8 mouse cellular contexts compared by ENCODE assay signal in the genomic region with DNA sequence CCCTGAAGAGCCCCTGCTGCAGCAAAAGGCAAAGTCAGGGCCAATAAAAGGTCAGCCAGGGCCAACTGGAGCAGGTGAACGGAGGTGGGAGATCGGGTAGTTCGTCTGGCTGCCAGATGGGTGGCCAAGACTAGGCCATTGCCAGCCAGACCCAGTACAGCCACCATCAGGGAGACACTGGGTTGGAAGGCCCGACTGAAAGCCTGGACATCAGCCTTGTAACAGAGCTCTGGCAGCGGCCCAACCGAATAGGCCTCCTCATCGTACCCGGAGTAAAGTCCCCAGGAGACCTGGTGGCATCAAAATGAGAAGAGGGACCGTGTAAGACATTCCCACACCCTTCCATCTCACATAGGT. TPM values are rescaled to one million over a fixed set of nuclear protein-coding genes. Genes with fewer than 3 reads are reported as not detected.
DNase-seq lines count a peak whose midpoint lies in the region; ATAC-seq and TF ChIP-seq lines count a peak whose summit lies in the region.

No protein-coding gene starts in this region.

- no peak for TF ChIP-seq CTCF in kidney, postnatal 0 days (IDR thresholded peaks at IDR 0.05; ENCODE audit: low read depth)

- peaks cover 30% of the 10 kb centered on the region for H3K4me1 ChIP-seq in kidney, postnatal 0 days (replicated peaks; ENCODE audit: insufficient read depth, low read length)
- H3K4me1 ChIP-seq in hindbrain, embryonic 10.5 days (replicated peaks), result peaks cover 87% of the 10 kb centered on the region
- H3K4me1 ChIP-seq in midbrain, embryonic 11.5 days (ENCODE audit: control insufficient read depth, insufficient read depth, low read length), result peaks cover 39% of the 10 kb centered on the region

- WGBS in kidney, postnatal 0 days, result 30% methylated on average over 9 of the region's 9 CpGs
- WGBS in hindbrain, embryonic 10.5 days, result 32% methylated on average over 9 of the region's 9 CpGs
- WGBS in midbrain, embryonic 11.5 days, result 27% methylated on average over 9 of the region's 9 CpGs

- H3K4me2 ChIP-seq in kidney, postnatal 0 days (ENCODE audit: low read length), result peak overlapping the region; percentile 65
- peak overlapping the region; percentile 57 for H3K4me2 ChIP-seq in midbrain, embryonic 11.5 days

- H3K27ac ChIP-seq in kidney, postnatal 0 days, result peak overlapping the region; percentile 67; the same call in 1 of the 2 replicates
- peak overlapping the region; percentile 79 for H3K27ac ChIP-seq in hindbrain, embryonic 10.5 days
- no peak overlapping the region for H3K27ac ChIP-seq in midbrain, embryonic 11.5 days (ENCODE audit: low read depth, low read length)

- no peaks in the 10 kb centered on the region for H3K27me3 ChIP-seq in kidney, postnatal 0 days (ENCODE audit: insufficient read depth, low read length)
- peaks cover 89% of the 10 kb centered on the region for H3K27me3 ChIP-seq in hindbrain, embryonic 10.5 days (ENCODE audit: insufficient read depth, poor library complexity, severe bottlenecking)
- peaks cover 74% of the 10 kb centered on the region for H3K27me3 ChIP-seq in midbrain, embryonic 11.5 days (ENCODE audit: control insufficient read depth, insufficient read depth, low read length)

- ATAC-seq in kidney, postnatal 0 days (replicated peaks; ENCODE audit: low FRiP score, low read depth), result no peak
- ATAC-seq in midbrain, embryonic 11.5 days (ENCODE audit: low FRiP score), result no peak

- peak overlapping the region; percentile 38 for H3K9ac ChIP-seq in kidney, postnatal 0 days (ENCODE audit: low read depth, low read length)
- H3K9ac ChIP-seq in midbrain, embryonic 11.5 days (ENCODE audit: low read length), result peak overlapping the region; percentile 20

- DNase-seq in kidney, postnatal 0 days (ENCODE audit: low spot score), result no peak
- no peak for DNase-seq in kidney, adult 8-10 months
- DNase-seq in cerebellum, postnatal 14 days, result peak; percentile 76 to 83
- no peak for DNase-seq in hindbrain, embryonic 10.5 days (ENCODE audit: low spot score)
- DNase-seq in midbrain, embryonic 11.5 days (ENCODE audit: low spot score, missing footprints), result no peak
- no peak for DNase-seq in frontal cortex, postnatal 14 days (ENCODE audit: low spot score in 2 of 2)
- no peak for DNase-seq in layer of hippocampus, postnatal 14 days (ENCODE audit: low spot score in 2 of 2)
- no peak for DNase-seq in urinary bladder, postnatal 14 days (ENCODE audit: low spot score)

- no peaks in the 10 kb centered on the region for H3K9me3 ChIP-seq in kidney, postnatal 0 days (replicated peaks; ENCODE audit: low read length)
- H3K9me3 ChIP-seq in hindbrain, embryonic 10.5 days, result no peaks in the 10 kb centered on the region
- no peaks in the 10 kb centered on the region for H3K9me3 ChIP-seq in midbrain, embryonic 11.5 days (ENCODE audit: control insufficient read depth, low read length)

- peak overlapping the region; percentile 30 for H3K4me3 ChIP-seq in kidney, postnatal 0 days (replicated peaks; ENCODE audit: low read depth, low read length)
- H3K4me3 ChIP-seq in hindbrain, embryonic 10.5 days, result peak overlapping the region; percentile 46
- no peak overlapping the region for H3K4me3 ChIP-seq in midbrain, embryonic 11.5 days (ENCODE audit: low read depth, low read length)

- H3K36me3 ChIP-seq in kidney, postnatal 0 days (ENCODE audit: insufficient read depth, low read length), result no peaks in the 10 kb centered on the region
- no peaks in the 10 kb centered on the region for H3K36me3 ChIP-seq in hindbrain, embryonic 10.5 days
- no peaks in the 10 kb centered on the region for H3K36me3 ChIP-seq in midbrain, embryonic 11.5 days (ENCODE audit: control insufficient read depth, insufficient read depth, low read length)

RNA-seq across cellular contexts. Expression of a gene that starts 0.9 kb away (rescaled TPM):
- polyA plus RNA-seq in kidney, postnatal 0 days (2015; fragmentation: Nextera tagmentation; extraction: Ambion mirVana), result 0.36 and 0.45 TPM in 2 replicates
- polyA plus RNA-seq in hindbrain, embryonic 10.5 days (2016; fragmentation: Nextera tagmentation; extraction: Ambion mirVana), result 0.15 and 0.20 TPM in 2 replicates
- not detected in 2 replicates for polyA plus RNA-seq in midbrain, embryonic 11.5 days (2014; fragmentation: Nextera tagmentation; extraction: Ambion mirVana)
- total RNA-seq in layer of hippocampus, postnatal 14 days (2021), result under 1 TPM in 1 of 2 experiments, not detected in 1; 0.18 TPM

RNA-seq across cellular contexts. Expression of a gene that starts 3.2 kb away (rescaled TPM):
- polyA plus RNA-seq in kidney, postnatal 0 days (2015; fragmentation: Nextera tagmentation; extraction: Ambion mirVana), result 14.1 and 16.6 TPM in 2 replicates
- polyA plus RNA-seq in hindbrain, embryonic 10.5 days (2016; fragmentation: Nextera tagmentation; extraction: Ambion mirVana), result 5.8 and 11.8 TPM in 2 replicates
- 5.8 and 7.2 TPM in 2 replicates for polyA plus RNA-seq in midbrain, embryonic 11.5 days (2014; fragmentation: Nextera tagmentation; extraction: Ambion mirVana)
- 10 to 100 TPM; 14.2 to 16.1 TPM for total RNA-seq in layer of hippocampus, postnatal 14 days (2021)

RNA-seq across cellular contexts. Expression of a gene that starts 4.0 kb away (rescaled TPM):
- 0.75 and 0.78 TPM in 2 replicates for polyA plus RNA-seq in kidney, postnatal 0 days (2015; fragmentation: Nextera tagmentation; extraction: Ambion mirVana)
- 0.29 and 0.71 TPM in 2 replicates for polyA plus RNA-seq in hindbrain, embryonic 10.5 days (2016; fragmentation: Nextera tagmentation; extraction: Ambion mirVana)
- polyA plus RNA-seq in midbrain, embryonic 11.5 days (2014; fragmentation: Nextera tagmentation; extraction: Ambion mirVana), result 0.30 and 0.32 TPM in 2 replicates
- 100 to 1,000 TPM; 137 to 149 TPM for total RNA-seq in layer of hippocampus, postnatal 14 days (2021)

RNA-seq across cellular contexts. Expression of a gene that starts 18.7 kb away (rescaled TPM):
- polyA plus RNA-seq in kidney, postnatal 0 days (2015; fragmentation: Nextera tagmentation; extraction: Ambion mirVana), result 4.3 and 4.9 TPM in 2 replicates
- polyA plus RNA-seq in hindbrain, embryonic 10.5 days (2016; fragmentation: Nextera tagmentation; extraction: Ambion mirVana), result 2.8 and 4.8 TPM in 2 replicates
- 3.4 and 5.1 TPM in 2 replicates for polyA plus RNA-seq in midbrain, embryonic 11.5 days (2014; fragmentation: Nextera tagmentation; extraction: Ambion mirVana)
- total RNA-seq in layer of hippocampus, postnatal 14 days (2021), result 10 to 100 TPM; 36.7 to 41.0 TPM

RNA-seq across cellular contexts. Expression of a gene that starts 51.9 kb away (rescaled TPM):
- polyA plus RNA-seq in kidney, postnatal 0 days (2015; fragmentation: Nextera tagmentation; extraction: Ambion mirVana), result 18.6 and 20.3 TPM in 2 replicates
- polyA plus RNA-seq in hindbrain, embryonic 10.5 days (2016; fragmentation: Nextera tagmentation; extraction: Ambion mirVana), result 13.1 TPM in 2 replicates
- 10.4 and 10.6 TPM in 2 replicates for polyA plus RNA-seq in midbrain, embryonic 11.5 days (2014; fragmentation: Nextera tagmentation; extraction: Ambion mirVana)
- total RNA-seq in layer of hippocampus, postnatal 14 days (2021), result 10 to 100 TPM; 38.2 to 40.0 TPM

Comparison
In these comparisons a context has a peak if more than half of its experiments do, and no peak if none do; other contexts are left out.
1. DNase-seq: peak in cerebellum, postnatal 14 days (2 of 2); none in kidney, postnatal 0 days (single experiment), kidney, adult 8-10 months (0 of 2), hindbrain, embryonic 10.5 days (single experiment), midbrain, embryonic 11.5 days (single experiment), frontal cortex, postnatal 14 days (0 of 2), layer of hippocampus, postnatal 14 days (0 of 2) and urinary bladder, postnatal 14 days (single experiment).